Mouse (Mus musculus): ENCODE measurements at regions not wholly inside any gene's neighbourhood (a gene's known extent, or its start where the extent isn't known, plus 50 kb on each side); places are given as distances from the start of the nearest gene placed in this dataset.

GRCm38 (mm10) chr3:133751565-133751964 lies 206.6 kb upstream of the Tet2 start:
- DNase-seq = no peak

GRCm38 (mm10) chr3:133753041-133753440 lies 208.1 kb upstream of the Tet2 start:
- DNase-seq = no peak

- peak in 1 of 2 experiments; percentile 2 for DNase-seq
Measured at GRCm38 (mm10) chr3:133754006-133754910, 209.3 kb upstream of the Tet2 start.

GRCm38 (mm10) chr3:133754911-133755259 lies 209.9 kb upstream of the Tet2 start:
- peak; percentile 4 to 12 for DNase-seq

GRCm38 (mm10) chr3:133757756-133758420 lies 212.9 kb upstream of the Tet2 start:
- no peak for DNase-seq

- no peak for DNase-seq
Measured at GRCm38 (mm10) chr3:133758421-133758820, 213.5 kb upstream of the Tet2 start.

GRCm38 (mm10) chr3:133759611-133760010 lies 214.7 kb upstream of the Tet2 start:
- DNase-seq = no peak

GRCm38 (mm10) chr3:133760221-133760620 lies 215.3 kb upstream of the Tet2 start:
- DNase-seq = no peak

GRCm38 (mm10) chr3:133763721-133764120 lies 218.8 kb upstream of the Tet2 start:
- no peak for DNase-seq

- no peak for DNase-seq
Measured at GRCm38 (mm10) chr3:133773490-133773889, 228.6 kb upstream of the Tet2 start.

GRCm38 (mm10) chr3:133774229-133774628 lies 229.3 kb upstream of the Tet2 start:
- DNase-seq = no peak

- DNase-seq = no peak
Measured at GRCm38 (mm10) chr3:133776013-133776412, 231.1 kb upstream of the Tet2 start.

GRCm38 (mm10) chr3:133779161-133779789 lies 234.3 kb upstream of the Tet2 start:
- DNase-seq = no peak

- no peak for DNase-seq
Measured at GRCm38 (mm10) chr3:133783060-133783459, 238.1 kb upstream of the Tet2 start.

GRCm38 (mm10) chr3:133791361-133791760 lies 246.4 kb upstream of the Tet2 start:
- DNase-seq = no peak

- DNase-seq = peak in 1 of 2 experiments; percentile 1
Measured at GRCm38 (mm10) chr3:133809007-133809552, 264.1 kb upstream of the Tet2 start.

- no peak for DNase-seq
Measured at GRCm38 (mm10) chr3:133818966-133819700, 274.2 kb upstream of the Tet2 start.

- DNase-seq = no peak
Measured at GRCm38 (mm10) chr3:133833739-133834391, 288.9 kb upstream of the Tet2 start.

GRCm38 (mm10) chr3:133834459-133834858 lies 289.5 kb upstream of the Tet2 start:
- DNase-seq = no peak

- no peak for DNase-seq
Measured at GRCm38 (mm10) chr3:133846301-133846700, 301.4 kb upstream of the Tet2 start.

GRCm38 (mm10) chr3:133874383-133874782 lies 329.4 kb upstream of the Tet2 start:
- no peak for DNase-seq

- DNase-seq = no peak
Measured at GRCm38 (mm10) chr3:133876439-133877072, 331.6 kb upstream of the Tet2 start.

Data from B cell, adult 2 months (primary cell).